Mouse (Mus musculus): ENCODE results near the gene Fibcd1. TPM values are rescaled to one million over a fixed set of nuclear protein-coding genes. Genes with fewer than 3 reads are reported as not detected.
A peak's percentile ranks its signal among the peaks of the same experiment; 100 is the strongest.

Gene Fibcd1
- total RNA-seq, 2 experiments from 2014 or later, result 105 to 114 TPM

- no peak for DNase-seq
Observed at GRCm38 (mm10) chr2:31857180-31857579, 11.4 kb upstream of the Fibcd1 start.

- DNase-seq, result no peak
Observed at GRCm38 (mm10) chr2:31855991-31856390, 10.2 kb upstream of the Fibcd1 start.

GRCm38 (mm10) chr2:31850141-31850540, 4.3 kb upstream of the Fibcd1 start:
- no peak for DNase-seq

GRCm38 (mm10) chr2:31847908-31848307, 2.1 kb upstream of the Fibcd1 start:
- no peak for DNase-seq

- DNase-seq, result no peak
Observed at GRCm38 (mm10) chr2:31846692-31847660, 1.2 kb upstream of the Fibcd1 start.

- no peak for DNase-seq
Observed at GRCm38 (mm10) chr2:31845512-31845895, 301 bp downstream of the Fibcd1 start.

- no peak for DNase-seq
Observed at GRCm38 (mm10) chr2:31844729-31845136, 1.1 kb downstream of the Fibcd1 start.

- DNase-seq, result no peak
Observed at GRCm38 (mm10) chr2:31838868-31839267, 6.9 kb downstream of the Fibcd1 start.

GRCm38 (mm10) chr2:31836985-31837384, 8.8 kb downstream of the Fibcd1 start:
- no peak for DNase-seq

GRCm38 (mm10) chr2:31836091-31836490, 9.7 kb downstream of the Fibcd1 start:
- no peak for DNase-seq

GRCm38 (mm10) chr2:31828311-31828825, 17.4 kb downstream of the Fibcd1 start:
- DNase-seq, result no peak

GRCm38 (mm10) chr2:31827877-31828276, 17.9 kb downstream of the Fibcd1 start:
- peak; percentile 80 to 83 for DNase-seq

- DNase-seq, result no peak
Observed at GRCm38 (mm10) chr2:31826094-31827085, 19.4 kb downstream of the Fibcd1 start.

GRCm38 (mm10) chr2:31825469-31825911, 20.3 kb downstream of the Fibcd1 start:
- no peak for DNase-seq

- DNase-seq, result peak in 1 of 2 experiments; percentile 54
Observed at GRCm38 (mm10) chr2:31823933-31824730, 21.7 kb downstream of the Fibcd1 start.

- DNase-seq, result peak; percentile 78 to 83
Observed at GRCm38 (mm10) chr2:31822524-31823371, 23.1 kb downstream of the Fibcd1 start.

- no peak for DNase-seq
Observed at GRCm38 (mm10) chr2:31815367-31815766, 30.4 kb downstream of the Fibcd1 start.

- DNase-seq, result no peak
Observed at GRCm38 (mm10) chr2:31814699-31815098, 31.1 kb downstream of the Fibcd1 start.

GRCm38 (mm10) chr2:31813641-31814040, 32.2 kb downstream of the Fibcd1 start:
- no peak for DNase-seq

- no peak for DNase-seq
Observed at GRCm38 (mm10) chr2:31811086-31811958, 34.5 kb downstream of the Fibcd1 start.
